Mouse (Mus musculus): ENCODE measurements around the gene Ier3. TPM values are rescaled to one million over a fixed set of nuclear protein-coding genes. Genes with fewer than 3 reads are reported as not detected.

Ier3 gene
- polyA plus RNA-seq (2016; fragmentation: Nextera tagmentation; extraction: Ambion mirVana) = 4.5 and 5.5 TPM in 2 replicates

- Histone ChIP-seq H3K4me3 (peak within 1 kb of the TSS; percentile 78), H3K9me3 (replicated peaks) (no peaks in the 10 kb centered on the region), H3K27me3 (ENCODE audit: low read depth, poor library complexity, severe bottlenecking) (peaks cover 21% of the 10 kb centered on the region), H3K4me1 (peaks cover 44% of the 10 kb centered on the region), H3K36me3 (peaks cover 22% of the 10 kb centered on the region), H3K27ac (peak within 1 kb of the TSS; percentile 91)
- DNase-seq (ENCODE audit: low spot score) = peak; percentile 82
- WGBS = under 1% methylated on average over 62 of the region's 62 CpGs
Observed at GRCm38 (mm10) chr17:35821439-35822430, at the start of gene Ier3. Ier3 (plus strand) TSS chr17:35821684.

- no peaks in the 10 kb centered on the region for H3K36me3 ChIP-seq
- 0 out of 2 replicates have a peak, but pooled peaks cover 6% of the 10 kb centered on the region for H3K4me1 ChIP-seq
- no peaks in the 10 kb centered on the region for H3K9me3 ChIP-seq (replicated peaks)
- 70% methylated on average over 13 of the region's 13 CpGs for WGBS
- DNase-seq (ENCODE audit: low spot score) = no peak
- no peak overlapping the region for H3K4me3 ChIP-seq
- no peak overlapping the region for H3K27ac ChIP-seq
- no peaks in the 10 kb centered on the region for H3K27me3 ChIP-seq (ENCODE audit: low read depth, poor library complexity, severe bottlenecking)
Observed at GRCm38 (mm10) chr17:35776811-35777609, 44.5 kb upstream of the Ier3 start.

- no peak for DNase-seq (ENCODE audit: low spot score)
- Histone ChIP-seq H3K9me3 (replicated peaks) (no peaks in the 10 kb centered on the region), H3K36me3 (no peaks in the 10 kb centered on the region), H3K27me3 (ENCODE audit: low read depth, poor library complexity, severe bottlenecking) (no peaks in the 10 kb centered on the region), H3K4me3 (no peak overlapping the region), H3K27ac (no peak overlapping the region), H3K4me1 (0 out of 2 replicates have a peak, but pooled peaks cover 6% of the 10 kb centered on the region)
- WGBS = 73% methylated on average over 6 of the region's 6 CpGs
Observed at GRCm38 (mm10) chr17:35778965-35779364, 42.5 kb upstream of the Ier3 start.

GRCm38 (mm10) chr17:35779466-35780205, 41.8 kb upstream of the Ier3 start:
- Histone ChIP-seq H3K9me3 (replicated peaks) (no peaks in the 10 kb centered on the region), H3K4me3 (no peak overlapping the region), H3K27me3 (ENCODE audit: low read depth, poor library complexity, severe bottlenecking) (no peaks in the 10 kb centered on the region), H3K27ac (no peak overlapping the region), H3K4me1 (0 out of 2 replicates have a peak, but pooled peaks cover 6% of the 10 kb centered on the region), H3K36me3 (no peaks in the 10 kb centered on the region)
- no peak for DNase-seq (ENCODE audit: low spot score)
- 68% methylated on average over 10 of the region's 10 CpGs for WGBS

GRCm38 (mm10) chr17:35780362-35780761, 41.1 kb upstream of the Ier3 start:
- Histone ChIP-seq H3K4me3 (no peak overlapping the region), H3K9me3 (replicated peaks) (no peaks in the 10 kb centered on the region), H3K36me3 (no peaks in the 10 kb centered on the region), H3K27me3 (ENCODE audit: low read depth, poor library complexity, severe bottlenecking) (no peaks in the 10 kb centered on the region), H3K4me1 (0 out of 2 replicates have a peak, but pooled peaks cover 6% of the 10 kb centered on the region), H3K27ac (no peak overlapping the region)
- 94% methylated on average over 7 of the region's 7 CpGs for WGBS
- DNase-seq (ENCODE audit: low spot score) = no peak

GRCm38 (mm10) chr17:35782398-35782797, 39.1 kb upstream of the Ier3 start:
- DNase-seq (ENCODE audit: low spot score) = no peak
- no peaks in the 10 kb centered on the region for H3K27me3 ChIP-seq (ENCODE audit: low read depth, poor library complexity, severe bottlenecking)
- H3K4me3 ChIP-seq = no peak overlapping the region
- no peaks in the 10 kb centered on the region for H3K36me3 ChIP-seq
- WGBS = 71% methylated on average over 2 of the region's 2 CpGs
- H3K27ac ChIP-seq = no peak overlapping the region
- H3K9me3 ChIP-seq (replicated peaks) = no peaks in the 10 kb centered on the region
- no peaks in the 10 kb centered on the region for H3K4me1 ChIP-seq

GRCm38 (mm10) chr17:35782924-35783323, 38.6 kb upstream of the Ier3 start:
- no peaks in the 10 kb centered on the region for H3K36me3 ChIP-seq
- no peak overlapping the region for H3K4me3 ChIP-seq
- 82% methylated on average over 5 of the region's 5 CpGs for WGBS

GRCm38 (mm10) chr17:35783944-35784343, 37.5 kb upstream of the Ier3 start:
- no peaks in the 10 kb centered on the region for H3K36me3 ChIP-seq
- no peak overlapping the region for H3K4me3 ChIP-seq
- no peak for DNase-seq (ENCODE audit: low spot score)
- H3K27ac ChIP-seq = no peak overlapping the region
- WGBS = 84% methylated on average over 6 of the region's 6 CpGs
- no peaks in the 10 kb centered on the region for H3K4me1 ChIP-seq
- H3K9me3 ChIP-seq (replicated peaks) = no peaks in the 10 kb centered on the region
- H3K27me3 ChIP-seq (ENCODE audit: low read depth, poor library complexity, severe bottlenecking) = no peaks in the 10 kb centered on the region

More at GRCm38 (mm10) chr17:35782924-35783323, 38.6 kb upstream of the Ier3 start:
- no peak for DNase-seq (ENCODE audit: low spot score)
- Histone ChIP-seq H3K27me3 (ENCODE audit: low read depth, poor library complexity, severe bottlenecking) (no peaks in the 10 kb centered on the region), H3K4me1 (no peaks in the 10 kb centered on the region), H3K27ac (no peak overlapping the region), H3K9me3 (replicated peaks) (no peaks in the 10 kb centered on the region)

GRCm38 (mm10) chr17:35785140-35785539, 36.3 kb upstream of the Ier3 start:
- H3K36me3 ChIP-seq = no peaks in the 10 kb centered on the region
- H3K27ac ChIP-seq = no peak overlapping the region
- 88% methylated on average over 4 of the region's 4 CpGs for WGBS
- H3K27me3 ChIP-seq (ENCODE audit: low read depth, poor library complexity, severe bottlenecking) = no peaks in the 10 kb centered on the region
- H3K9me3 ChIP-seq (replicated peaks) = no peaks in the 10 kb centered on the region
- no peak overlapping the region for H3K4me3 ChIP-seq
- H3K4me1 ChIP-seq = no peaks in the 10 kb centered on the region
- no peak for DNase-seq (ENCODE audit: low spot score)

GRCm38 (mm10) chr17:35787493-35787892, 34.0 kb upstream of the Ier3 start:
- Histone ChIP-seq H3K4me1 (no peaks in the 10 kb centered on the region), H3K4me3 (no peak overlapping the region), H3K27ac (no peak overlapping the region)

GRCm38 (mm10) chr17:35788025-35788424, 33.5 kb upstream of the Ier3 start:
- Histone ChIP-seq H3K36me3 (no peaks in the 10 kb centered on the region), H3K9me3 (replicated peaks) (no peaks in the 10 kb centered on the region), H3K27ac (no peak overlapping the region), H3K4me1 (no peaks in the 10 kb centered on the region), H3K4me3 (no peak overlapping the region), H3K27me3 (ENCODE audit: low read depth, poor library complexity, severe bottlenecking) (no peaks in the 10 kb centered on the region)
- no peak for DNase-seq (ENCODE audit: low spot score)
- 72% methylated on average over 3 of the region's 3 CpGs for WGBS

More at GRCm38 (mm10) chr17:35787493-35787892, 34.0 kb upstream of the Ier3 start:
- Histone ChIP-seq H3K27me3 (ENCODE audit: low read depth, poor library complexity, severe bottlenecking) (no peaks in the 10 kb centered on the region), H3K36me3 (no peaks in the 10 kb centered on the region), H3K9me3 (replicated peaks) (no peaks in the 10 kb centered on the region)
- no peak for DNase-seq (ENCODE audit: low spot score)

GRCm38 (mm10) chr17:35790933-35791332, 30.6 kb upstream of the Ier3 start:
- Histone ChIP-seq H3K36me3 (no peaks in the 10 kb centered on the region), H3K27me3 (ENCODE audit: low read depth, poor library complexity, severe bottlenecking) (no peaks in the 10 kb centered on the region), H3K27ac (no peak overlapping the region), H3K4me1 (no peaks in the 10 kb centered on the region), H3K9me3 (replicated peaks) (no peaks in the 10 kb centered on the region), H3K4me3 (no peak overlapping the region)
- WGBS = 90% methylated on average over 4 of the region's 4 CpGs
- DNase-seq (ENCODE audit: low spot score) = no peak

Measured in limb, embryonic 10.5 days (tissue).